Mouse (Mus musculus): ENCODE data around the gene Srl.
"Not testable (repeated sequence)": the region's sequence is repeated elsewhere in the genome, so short reads cannot be mapped to it uniquely, and the experiment has no call there.

Srl gene

DNA sequence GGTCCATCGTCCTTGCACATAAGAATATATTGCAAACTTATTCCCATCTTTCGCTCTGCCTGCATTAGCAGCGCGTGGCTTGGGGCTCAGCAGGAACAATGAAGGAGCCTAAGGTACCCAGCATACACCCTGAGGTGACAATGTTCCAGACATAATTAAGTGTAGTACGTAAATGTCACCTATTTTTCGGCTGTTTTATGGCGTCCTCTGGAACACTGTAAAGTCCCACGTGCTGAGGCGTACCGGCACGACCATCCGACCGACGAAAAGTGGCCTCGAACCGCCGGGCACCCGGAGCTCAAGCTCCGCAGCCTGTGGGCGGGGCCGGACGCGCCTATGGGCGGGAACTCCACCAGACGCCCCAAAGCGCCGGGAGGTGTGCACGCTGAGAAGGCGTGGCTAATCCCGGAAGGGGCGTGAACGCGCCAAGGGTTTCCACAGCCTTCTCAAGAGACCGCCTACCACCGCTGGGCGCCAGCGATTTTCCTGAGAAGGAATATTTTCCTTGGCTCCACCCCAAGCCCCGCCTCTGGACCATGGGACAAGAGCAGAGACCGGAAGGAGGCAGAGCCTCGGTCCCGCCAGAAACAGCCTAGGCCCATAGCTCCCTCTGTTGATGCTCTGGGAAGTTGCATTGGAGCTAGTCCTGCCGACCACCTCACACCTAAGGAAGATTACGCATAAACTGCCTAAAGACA lies at the start of gene Srl:
TSS of gene Srl (minus strand) at position 316 of the 698 bp plus-strand sequence.
- peak; percentile 97 for DNase-seq

GRCm38 (mm10) chr16:4590236-4590635 lies 48.6 kb upstream of the Srl start:
- DNase-seq, result no peak

GRCm38 (mm10) chr16:4587516-4588210 lies 46.0 kb upstream of the Srl start:
- DNase-seq, result no peak

DNA sequence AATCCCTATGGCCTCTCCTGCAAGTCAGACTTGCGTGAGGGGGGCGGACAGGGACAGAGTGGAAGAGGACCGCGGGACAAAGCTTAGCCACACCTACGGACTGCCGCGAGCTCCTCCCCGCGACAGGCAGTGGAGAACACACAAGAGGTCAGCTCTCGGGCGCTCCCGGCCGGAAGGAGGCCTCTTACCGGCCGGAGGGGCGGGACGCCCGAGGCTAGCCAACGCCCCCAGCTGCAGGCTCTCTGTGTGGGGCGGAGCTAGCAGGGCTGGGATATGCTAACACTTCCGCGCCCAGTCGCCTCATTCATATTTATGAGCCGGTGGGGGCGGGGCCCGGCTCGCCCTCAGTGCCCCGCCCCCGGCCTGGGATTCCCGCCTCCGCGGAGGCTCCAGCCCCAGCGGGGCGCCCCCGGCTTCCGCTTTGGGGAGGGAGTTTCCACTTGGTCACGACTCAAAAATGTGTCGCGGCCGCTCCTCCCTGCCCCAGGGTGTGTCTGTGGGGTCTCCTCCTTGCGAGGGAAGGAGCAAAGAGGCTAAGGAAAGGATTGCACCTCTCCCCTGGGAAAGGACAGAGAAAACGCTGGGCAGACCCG lies 45.0 kb upstream of the Srl start:
- peak; percentile 98 for DNase-seq

DNA sequence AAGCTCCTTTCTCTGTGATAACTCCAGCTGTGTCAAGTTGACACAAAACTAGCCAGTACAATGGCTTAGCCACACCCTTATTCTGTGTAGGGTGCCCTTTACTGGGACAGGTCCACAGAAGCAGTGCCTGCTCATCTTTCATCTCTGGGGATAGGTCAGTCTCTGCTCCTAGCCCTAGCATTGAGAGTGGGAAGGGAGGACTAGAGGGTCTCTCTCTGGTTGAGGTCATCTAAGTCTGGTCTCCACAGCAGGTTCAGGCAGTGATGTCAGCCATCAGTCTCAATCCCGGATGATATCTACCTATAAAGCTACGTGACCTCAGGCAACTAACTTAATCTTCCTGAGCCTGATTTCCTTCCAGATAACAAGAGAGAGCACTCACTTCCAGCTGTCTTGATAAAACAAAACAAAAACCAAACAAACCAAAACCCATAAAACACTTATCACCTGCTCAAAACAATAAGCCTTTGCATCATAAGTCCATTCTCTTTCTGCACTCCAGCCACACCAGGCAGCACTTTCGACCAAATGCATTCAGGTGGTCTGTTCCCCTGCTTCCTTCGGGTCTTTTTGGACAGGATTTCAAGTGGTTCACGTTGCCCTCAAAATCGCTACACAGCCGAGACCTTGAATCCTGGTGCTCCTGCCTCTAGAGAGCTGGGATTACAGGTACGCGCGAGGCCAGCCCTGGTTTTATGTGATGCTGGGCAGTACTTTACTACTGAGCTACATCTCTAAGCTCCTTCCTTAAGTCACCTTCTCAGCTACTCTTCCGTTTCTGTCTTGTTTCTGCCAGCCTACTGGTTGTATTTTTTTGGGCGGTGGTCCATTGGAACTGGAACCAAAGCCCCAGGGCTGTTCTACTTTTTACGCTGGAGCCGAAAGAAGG lies 44.3 kb upstream of the Srl start:
- no peak for DNase-seq

DNA sequence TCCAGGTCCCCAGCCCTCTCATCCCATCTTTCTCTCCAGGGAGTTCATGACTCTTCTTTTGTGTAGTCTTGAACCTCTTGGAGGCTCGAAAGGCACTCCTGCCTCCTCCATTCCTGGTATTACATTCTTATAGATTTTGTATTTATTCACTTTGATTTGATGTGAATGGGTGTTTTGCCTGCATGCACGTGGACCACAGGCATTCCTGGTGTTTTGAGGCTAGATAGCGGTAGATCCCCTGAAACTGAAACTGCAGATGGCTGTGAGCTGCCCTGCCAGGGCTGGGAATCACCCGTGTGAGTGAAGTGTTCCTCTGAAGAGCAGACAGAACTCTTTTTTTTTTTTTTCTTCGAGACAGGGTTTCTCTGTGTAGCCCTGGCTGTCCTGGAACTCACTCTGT lies 42.8 kb upstream of the Srl start:
- no peak for DNase-seq

DNA sequence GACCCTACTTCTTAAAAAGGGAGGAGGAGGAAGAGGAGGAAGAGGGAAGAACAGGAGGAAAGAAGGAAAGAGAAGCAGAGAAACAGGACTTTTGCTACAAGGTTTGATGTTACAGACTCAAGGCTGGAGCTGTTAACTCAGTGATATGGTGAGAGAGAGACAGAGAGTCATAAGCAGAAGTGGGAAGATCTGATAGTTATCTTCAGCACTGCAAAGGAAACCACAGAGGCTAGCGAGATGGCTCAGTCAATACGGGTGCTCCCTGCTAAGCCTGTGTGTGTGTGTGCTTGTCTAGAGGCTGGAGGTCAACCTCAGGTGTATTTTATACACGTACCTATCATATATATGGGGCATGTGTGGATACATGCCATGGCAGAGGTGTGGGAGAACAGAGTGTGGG lies 42.2 kb upstream of the Srl start:
- DNase-seq, result no peak

GRCm38 (mm10) chr16:4581179-4581578 lies 39.6 kb upstream of the Srl start:
- not testable (repeated sequence) for DNase-seq

- DNase-seq, result no peak
These were observed 37.0 kb upstream of the Srl start for GRCm38 (mm10) chr16:4578630-4579029.

DNA sequence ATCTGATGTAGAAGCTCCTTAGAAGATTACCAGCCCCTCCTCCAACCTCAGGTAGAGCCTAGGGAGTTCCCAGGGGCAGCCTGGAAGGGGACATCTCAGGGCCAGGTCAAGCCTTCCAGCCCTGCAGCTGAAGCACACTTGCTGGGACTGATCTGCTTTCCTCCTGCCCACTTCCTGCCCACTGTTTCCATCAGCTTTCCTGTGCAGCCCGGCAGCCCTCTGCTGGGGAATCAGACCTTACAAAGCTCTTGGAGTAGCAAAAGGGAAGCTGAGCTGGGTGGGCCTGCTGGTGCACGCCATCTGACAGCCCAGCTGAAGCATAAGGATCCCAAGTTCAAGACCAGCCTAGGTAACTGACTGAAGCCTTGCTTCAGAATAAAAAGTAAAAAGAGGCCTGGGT lies 35.3 kb upstream of the Srl start:
- peak; percentile 48 for DNase-seq

GRCm38 (mm10) chr16:4576038-4576437 lies 34.4 kb upstream of the Srl start:
- no peak for DNase-seq

- no peak for DNase-seq
These were observed 29.1 kb upstream of the Srl start for GRCm38 (mm10) chr16:4570737-4571136.

- peak; percentile 86 for DNase-seq
These were observed 26.3 kb upstream of the Srl start for GRCm38 (mm10) chr16:4567912-4568311.

DNA sequence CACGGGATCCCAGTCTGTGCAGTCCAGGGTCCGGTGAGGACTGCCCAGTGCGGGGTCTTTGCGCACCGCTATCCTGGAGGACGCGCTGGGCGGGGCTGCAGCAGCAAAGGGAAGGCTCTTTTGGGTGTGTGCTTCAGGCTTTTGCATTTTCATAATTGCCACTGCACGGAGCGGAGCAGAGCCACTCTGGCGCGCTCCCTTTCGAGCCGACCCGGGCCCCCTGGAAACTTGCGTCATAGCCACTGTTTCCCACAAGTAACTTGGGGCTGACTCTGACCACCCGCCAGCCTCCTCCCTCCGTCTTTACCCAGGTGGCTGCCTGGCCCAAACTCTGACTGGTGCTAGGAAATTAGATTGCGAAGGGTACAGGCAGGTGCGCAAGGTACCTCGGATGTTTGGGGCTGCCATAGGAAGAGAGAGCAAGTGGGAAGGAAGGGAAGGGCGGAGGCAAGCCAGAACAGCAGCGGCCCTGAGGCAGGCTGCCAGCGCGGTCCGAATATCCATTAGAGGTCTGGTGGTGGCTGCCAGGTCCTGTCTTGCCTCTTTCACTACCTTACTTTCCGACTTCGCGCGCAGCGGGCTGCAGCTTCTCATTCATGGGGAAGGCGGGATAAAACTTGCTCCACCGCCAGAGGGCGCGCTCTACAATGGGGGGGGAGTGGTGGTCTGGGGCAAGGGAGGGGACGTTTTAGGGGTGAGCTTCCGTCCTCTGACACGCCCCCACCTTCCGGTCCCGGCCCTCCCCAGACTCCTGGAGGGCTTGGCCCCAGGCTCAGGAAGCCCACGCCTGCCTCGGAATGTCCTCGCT lies 18.7 kb upstream of the Srl start:
- peak; percentile 82 for DNase-seq

GRCm38 (mm10) chr16:4559715-4560144 lies 18.1 kb upstream of the Srl start, which contains the start of gene Tfap4:
Tfap4 (minus strand) TSS chr16:4559854.
- peak; percentile 88 for DNase-seq

DNA sequence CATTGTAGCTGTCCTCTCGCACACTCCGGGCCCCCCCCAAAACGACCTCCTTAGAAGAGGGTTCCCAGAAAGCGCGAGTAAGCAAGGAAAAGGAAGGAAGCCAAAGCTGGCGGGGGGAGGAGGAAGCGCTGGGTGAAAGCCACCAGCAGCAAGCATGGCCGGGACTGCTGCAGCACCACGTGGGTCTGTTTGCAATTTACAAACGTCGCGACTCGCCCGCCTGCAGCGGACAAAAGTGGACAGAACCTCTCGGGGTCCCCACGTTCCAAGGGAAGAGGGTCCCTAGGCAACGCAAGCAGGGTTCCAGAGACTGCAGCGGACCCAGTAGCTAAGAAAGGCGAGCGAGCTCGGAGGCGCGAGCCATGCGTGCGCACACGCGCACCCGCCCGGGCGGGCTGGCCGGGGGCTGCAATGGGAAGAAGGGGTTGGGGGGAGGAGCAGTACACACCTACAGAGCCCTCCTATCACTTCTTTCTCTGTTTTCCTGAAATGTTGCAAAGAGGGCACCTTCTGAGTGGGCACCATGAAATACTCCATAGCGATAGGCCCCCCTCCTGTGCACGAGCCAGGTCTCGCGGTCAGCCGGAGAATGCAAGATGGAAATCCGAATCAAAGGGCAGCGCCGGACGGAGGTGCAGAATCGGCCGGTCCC lies 17.5 kb upstream of the Srl start:
- DNase-seq, result peak; percentile 72

- DNase-seq, result peak; percentile 92
These were observed 16.9 kb upstream of the Srl start for GRCm38 (mm10) chr16:4558384-4558979.

DNA sequence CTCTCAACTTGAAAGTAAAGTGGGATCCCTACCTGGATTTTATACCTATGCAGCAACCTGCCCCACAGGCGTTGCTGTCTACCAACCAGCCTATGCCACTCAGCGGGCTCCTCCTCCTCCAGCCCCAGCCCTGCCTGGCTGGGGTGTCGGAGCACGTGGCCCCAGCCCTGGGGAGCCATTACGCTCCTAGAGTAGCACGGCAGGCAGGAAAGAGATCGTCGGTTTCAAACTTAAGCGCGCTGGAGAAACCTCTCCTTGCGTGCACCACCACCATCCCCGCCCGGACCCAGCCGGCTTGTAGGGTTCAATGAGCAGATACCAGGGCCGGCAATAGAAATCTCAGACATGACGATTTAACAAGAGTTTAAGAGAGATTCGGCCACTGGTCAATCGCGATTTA lies 16.3 kb upstream of the Srl start:
- peak; percentile 81 for DNase-seq

DNA sequence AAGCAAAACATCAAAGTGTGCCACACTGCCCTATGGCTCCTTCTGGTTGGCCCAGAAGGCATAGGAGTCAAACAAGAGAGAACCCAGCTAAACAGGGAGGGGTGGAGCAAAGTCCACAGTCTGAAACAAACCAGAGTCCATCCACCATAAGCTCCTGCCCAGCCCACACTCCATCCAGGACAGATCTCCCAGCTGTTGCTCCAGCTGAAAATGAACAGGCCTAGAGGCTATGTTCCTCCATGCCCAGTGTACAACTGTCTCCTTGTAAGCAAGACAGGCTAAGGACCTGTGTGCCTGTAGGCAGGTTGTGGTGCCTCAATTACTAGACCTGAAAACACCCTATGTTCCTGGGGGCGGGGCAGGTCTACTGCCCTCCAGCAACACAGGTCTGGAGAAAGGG lies 15.5 kb upstream of the Srl start:
- DNase-seq, result no peak

DNA sequence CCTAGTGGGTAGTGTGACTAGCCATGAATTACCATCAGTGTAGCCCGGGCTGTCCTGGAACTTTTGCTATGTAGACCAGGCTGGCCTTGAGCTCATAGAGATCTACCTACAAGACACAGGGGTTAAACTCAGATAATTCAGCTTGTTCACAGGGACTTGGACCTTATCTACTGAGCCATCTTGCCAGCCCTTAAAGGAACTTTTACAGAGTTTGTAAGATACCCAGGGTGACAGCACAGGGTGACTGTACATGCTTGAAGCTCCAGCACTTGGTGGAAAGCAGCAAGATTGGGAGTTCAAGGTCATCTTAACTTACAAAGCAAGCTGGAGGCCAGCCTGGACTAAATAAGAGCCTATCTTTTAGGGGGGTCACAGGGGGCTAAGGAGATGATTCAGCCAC lies 13.9 kb upstream of the Srl start:
- DNase-seq, result no peak
